Mouse (Mus musculus): Measurements from ENCODE around the gene Cfap43. TPM values are rescaled to one million over a fixed set of nuclear protein-coding genes. Genes with fewer than 3 reads are reported as not detected.

Gene Cfap43
- 0.09 and 0.15 TPM in 2 replicates for polyA plus RNA-seq (2015; fragmentation: Nextera tagmentation; extraction: Ambion mirVana)

GRCm38 (mm10) chr19:47919126-47919965, at the start of gene Cfap43, which contains the start of gene Itprip:
Gene Cfap43 (minus strand): TSS chr19:47919287.
Gene Itprip (minus strand): TSS chr19:47919299.
- peak; percentile 76 for ATAC-seq (ENCODE audit: extremely low read depth, insufficient number of reproducible peaks, low FRiP score, low TSS enrichment)
- Histone ChIP-seq H3K27ac (replicated peaks) (peak within 1 kb of the TSS; percentile 96), H3K27me3 (replicated peaks) (no peaks in the 10 kb centered on the region), H3K9ac (peak within 1 kb of the TSS; percentile 97), H3K9me3 (no peaks in the 10 kb centered on the region), H3K4me1 (peaks cover 58% of the 10 kb centered on the region), H3K36me3 (no peaks in the 10 kb centered on the region), H3K4me3 (peak within 1 kb of the TSS; percentile 94), H3K4me2 (peak within 1 kb of the TSS; percentile 83)
- under 1% methylated on average over 48 of the region's 48 CpGs for WGBS

GRCm38 (mm10) chr19:47958181-47958580, 39.1 kb upstream of the Cfap43 start:
- no peaks in the 10 kb centered on the region for H3K4me1 ChIP-seq
- no peaks in the 10 kb centered on the region for H3K36me3 ChIP-seq
- no peak overlapping the region for H3K9ac ChIP-seq
- peaks cover 5% of the 10 kb centered on the region; the same call in 1 of the 2 replicates for H3K27me3 ChIP-seq (replicated peaks)
- no peak overlapping the region for H3K27ac ChIP-seq (replicated peaks)
- ATAC-seq (ENCODE audit: extremely low read depth, insufficient number of reproducible peaks, low FRiP score, low TSS enrichment) = no peak
- no peaks in the 10 kb centered on the region for H3K9me3 ChIP-seq
- WGBS = 64% methylated on average over 13 of the region's 13 CpGs
- no peak overlapping the region for H3K4me2 ChIP-seq
- H3K4me3 ChIP-seq = no peak overlapping the region

- no peak for ATAC-seq (ENCODE audit: extremely low read depth, insufficient number of reproducible peaks, low FRiP score, low TSS enrichment)
- 79% methylated on average over 9 of the region's 9 CpGs for WGBS
- no peak overlapping the region for H3K4me2 ChIP-seq
These were observed 34.1 kb upstream of the Cfap43 start for GRCm38 (mm10) chr19:47953169-47953568.

GRCm38 (mm10) chr19:47950946-47951345, 31.9 kb upstream of the Cfap43 start:
- no peaks in the 10 kb centered on the region for H3K36me3 ChIP-seq
- no peak overlapping the region for H3K4me2 ChIP-seq
- H3K9ac ChIP-seq = no peak overlapping the region
- no peak overlapping the region for H3K27ac ChIP-seq (replicated peaks)
- no peak overlapping the region for H3K4me3 ChIP-seq
- H3K4me1 ChIP-seq = peaks cover 4% of the 10 kb centered on the region; the same call in 1 of the 2 replicates
- WGBS = 75% methylated on average over 7 of the region's 7 CpGs
- no peaks in the 10 kb centered on the region for H3K9me3 ChIP-seq
- ATAC-seq (ENCODE audit: extremely low read depth, insufficient number of reproducible peaks, low FRiP score, low TSS enrichment) = no peak
- peaks cover 5% of the 10 kb centered on the region; the same call in 1 of the 2 replicates for H3K27me3 ChIP-seq (replicated peaks)

More at GRCm38 (mm10) chr19:47953169-47953568, 34.1 kb upstream of the Cfap43 start:
- H3K9ac ChIP-seq = no peak overlapping the region
- peaks cover 5% of the 10 kb centered on the region; the same call in 1 of the 2 replicates for H3K27me3 ChIP-seq (replicated peaks)
- no peaks in the 10 kb centered on the region for H3K36me3 ChIP-seq
- no peaks in the 10 kb centered on the region for H3K4me1 ChIP-seq
- H3K4me3 ChIP-seq = no peak overlapping the region
- H3K27ac ChIP-seq (replicated peaks) = no peak overlapping the region
- no peaks in the 10 kb centered on the region for H3K9me3 ChIP-seq

- no peaks in the 10 kb centered on the region for H3K36me3 ChIP-seq
- no peaks in the 10 kb centered on the region for H3K9me3 ChIP-seq
- H3K4me2 ChIP-seq = peak overlapping the region; percentile 62
- H3K4me1 ChIP-seq = peaks cover 4% of the 10 kb centered on the region; the same call in 1 of the 2 replicates
- 42% methylated on average over 23 of the region's 23 CpGs for WGBS
- 0 out of 2 replicates have a peak, but pooled peaks cover 3% of the 10 kb centered on the region for H3K27me3 ChIP-seq (replicated peaks)
- H3K9ac ChIP-seq = 0 out of 2 replicates have a peak overlapping the region, but pooled peaks have one; percentile 28
- peak overlapping the region; percentile 23 for H3K4me3 ChIP-seq
- H3K27ac ChIP-seq (replicated peaks) = no peak overlapping the region
- no peak for ATAC-seq (ENCODE audit: extremely low read depth, insufficient number of reproducible peaks, low FRiP score, low TSS enrichment)
These were observed 27.9 kb upstream of the Cfap43 start for GRCm38 (mm10) chr19:47946821-47947465.

- H3K9me3 ChIP-seq = no peaks in the 10 kb centered on the region
- H3K27ac ChIP-seq (replicated peaks) = no peak overlapping the region
- no peak overlapping the region for H3K4me2 ChIP-seq
- peaks cover 11% of the 10 kb centered on the region for H3K4me1 ChIP-seq
- no peak for ATAC-seq (ENCODE audit: extremely low read depth, insufficient number of reproducible peaks, low FRiP score, low TSS enrichment)
- H3K27me3 ChIP-seq (replicated peaks) = peaks cover 38% of the 10 kb centered on the region
- 76% methylated on average over 6 of the region's 6 CpGs for whole genome bisulfite sequencing
- no peak overlapping the region for H3K4me3 ChIP-seq
- no peaks in the 10 kb centered on the region for H3K36me3 ChIP-seq
- H3K9ac ChIP-seq = no peak overlapping the region
These were observed 20.3 kb upstream of the Cfap43 start for GRCm38 (mm10) chr19:47939361-47939760.

- H3K4me2 ChIP-seq = peak within 1 kb of the TSS; percentile 76
- H3K9ac ChIP-seq = peak within 1 kb of the TSS; percentile 63
- peak within 1 kb of the TSS; percentile 50 for H3K4me3 ChIP-seq
- H3K36me3 ChIP-seq = no peaks in the 10 kb centered on the region
- 0 out of 2 replicates have a peak, but pooled peaks have one; percentile 51 for ATAC-seq (ENCODE audit: extremely low read depth, insufficient number of reproducible peaks, low FRiP score, low TSS enrichment)
- no peak within 1 kb of the TSS for H3K27ac ChIP-seq (replicated peaks)
- peaks cover 38% of the 10 kb centered on the region for H3K27me3 ChIP-seq (replicated peaks)
- H3K4me1 ChIP-seq = peaks cover 11% of the 10 kb centered on the region
- no peaks in the 10 kb centered on the region for H3K9me3 ChIP-seq
- 8% methylated on average over 41 of the region's 41 CpGs for WGBS
These were observed 18.6 kb upstream of the Cfap43 start, which contains the start of gene Cfap58 for GRCm38 (mm10) chr19:47937443-47938406. Gene Cfap58 (plus strand): TSS chr19:47937675.

GRCm38 (mm10) chr19:47936938-47937337, 17.9 kb upstream of the Cfap43 start:
- Histone ChIP-seq H3K4me3 (peak overlapping the region; percentile 50), H3K36me3 (no peaks in the 10 kb centered on the region), H3K4me1 (peaks cover 11% of the 10 kb centered on the region), H3K4me2 (peak overlapping the region; percentile 76), H3K9ac (no peak overlapping the region), H3K27ac (replicated peaks) (no peak overlapping the region), H3K27me3 (replicated peaks) (peaks cover 38% of the 10 kb centered on the region), H3K9me3 (no peaks in the 10 kb centered on the region)
- 64% methylated on average over 9 of the region's 9 CpGs for WGBS
- no peak for ATAC-seq (ENCODE audit: extremely low read depth, insufficient number of reproducible peaks, low FRiP score, low TSS enrichment)

- Histone ChIP-seq H3K9ac (no peak overlapping the region), H3K36me3 (no peaks in the 10 kb centered on the region), H3K27me3 (replicated peaks) (peaks cover 38% of the 10 kb centered on the region), H3K4me2 (no peak overlapping the region), H3K9me3 (no peaks in the 10 kb centered on the region), H3K27ac (replicated peaks) (no peak overlapping the region), H3K4me1 (peaks cover 11% of the 10 kb centered on the region), H3K4me3 (no peak overlapping the region)
- WGBS = 86% methylated on average over 11 of the region's 11 CpGs
- no peak for ATAC-seq (ENCODE audit: extremely low read depth, insufficient number of reproducible peaks, low FRiP score, low TSS enrichment)
These were observed 17.4 kb upstream of the Cfap43 start for GRCm38 (mm10) chr19:47936490-47936889.

GRCm38 (mm10) chr19:47935530-47935929, 16.4 kb upstream of the Cfap43 start:
- no peak overlapping the region for H3K27ac ChIP-seq (replicated peaks)
- H3K9ac ChIP-seq = no peak overlapping the region
- 72% methylated on average over 6 of the region's 6 CpGs for WGBS
- H3K27me3 ChIP-seq (replicated peaks) = peaks cover 33% of the 10 kb centered on the region
- H3K4me3 ChIP-seq = no peak overlapping the region
- ATAC-seq (ENCODE audit: extremely low read depth, insufficient number of reproducible peaks, low FRiP score, low TSS enrichment) = no peak
- peaks cover 11% of the 10 kb centered on the region for H3K4me1 ChIP-seq
- no peak overlapping the region for H3K4me2 ChIP-seq
- H3K36me3 ChIP-seq = no peaks in the 10 kb centered on the region
- H3K9me3 ChIP-seq = no peaks in the 10 kb centered on the region

Data from heart, embryonic 13.5 days (tissue).